Mouse (Mus musculus) fibroblast of lung, adult 2 months (primary cell): ENCODE data around the gene Hist3h2a.
A peak's percentile ranks its signal among the peaks of the same experiment; 100 is the strongest.
"Not testable (repeated sequence)": the region's sequence is repeated elsewhere in the genome, so short reads cannot be mapped to it uniquely, and the experiment has no call there.

Experiments used
- DNase-seq: peaks from one replicate; pipeline ENCODE4 v3.0.0-alpha.2; 2011; ENCODE audit warnings: low read depth

Gene Hist3h2a

DNA sequence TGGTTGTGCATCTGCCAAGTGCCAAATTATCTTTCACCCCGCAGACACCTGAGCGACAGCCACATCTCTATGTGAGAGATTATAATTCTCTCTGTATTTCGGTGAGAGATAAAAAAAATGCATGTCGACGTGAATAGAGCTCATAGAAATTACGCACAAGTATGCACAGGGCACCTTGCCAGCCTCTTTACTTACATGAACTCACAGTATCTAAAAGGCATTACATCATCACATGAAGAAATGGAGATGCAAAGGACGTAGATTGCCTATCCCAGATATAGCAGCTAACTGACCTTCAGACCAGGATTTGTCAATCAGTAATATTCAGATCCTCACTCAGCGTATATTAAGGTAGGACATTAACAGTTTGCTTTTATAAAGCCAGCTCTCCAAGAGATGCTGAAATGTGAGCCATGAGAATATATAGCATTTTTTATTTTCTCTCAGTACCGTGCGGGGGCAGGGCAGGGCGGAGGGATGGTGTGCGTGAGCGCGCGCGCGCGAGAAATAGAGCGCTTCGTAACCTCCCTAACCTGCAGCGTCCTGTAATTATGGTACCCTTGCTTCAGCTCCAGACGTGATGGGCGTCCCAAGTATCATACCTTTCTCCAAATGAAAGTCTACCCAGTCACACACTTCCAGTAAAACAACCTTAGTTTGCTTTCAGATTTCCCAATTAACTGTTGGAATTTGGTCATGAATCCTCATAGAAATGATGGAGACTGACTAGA is 6.5 kb upstream of the Hist3h2a start:
- DNase-seq: no peak

DNA sequence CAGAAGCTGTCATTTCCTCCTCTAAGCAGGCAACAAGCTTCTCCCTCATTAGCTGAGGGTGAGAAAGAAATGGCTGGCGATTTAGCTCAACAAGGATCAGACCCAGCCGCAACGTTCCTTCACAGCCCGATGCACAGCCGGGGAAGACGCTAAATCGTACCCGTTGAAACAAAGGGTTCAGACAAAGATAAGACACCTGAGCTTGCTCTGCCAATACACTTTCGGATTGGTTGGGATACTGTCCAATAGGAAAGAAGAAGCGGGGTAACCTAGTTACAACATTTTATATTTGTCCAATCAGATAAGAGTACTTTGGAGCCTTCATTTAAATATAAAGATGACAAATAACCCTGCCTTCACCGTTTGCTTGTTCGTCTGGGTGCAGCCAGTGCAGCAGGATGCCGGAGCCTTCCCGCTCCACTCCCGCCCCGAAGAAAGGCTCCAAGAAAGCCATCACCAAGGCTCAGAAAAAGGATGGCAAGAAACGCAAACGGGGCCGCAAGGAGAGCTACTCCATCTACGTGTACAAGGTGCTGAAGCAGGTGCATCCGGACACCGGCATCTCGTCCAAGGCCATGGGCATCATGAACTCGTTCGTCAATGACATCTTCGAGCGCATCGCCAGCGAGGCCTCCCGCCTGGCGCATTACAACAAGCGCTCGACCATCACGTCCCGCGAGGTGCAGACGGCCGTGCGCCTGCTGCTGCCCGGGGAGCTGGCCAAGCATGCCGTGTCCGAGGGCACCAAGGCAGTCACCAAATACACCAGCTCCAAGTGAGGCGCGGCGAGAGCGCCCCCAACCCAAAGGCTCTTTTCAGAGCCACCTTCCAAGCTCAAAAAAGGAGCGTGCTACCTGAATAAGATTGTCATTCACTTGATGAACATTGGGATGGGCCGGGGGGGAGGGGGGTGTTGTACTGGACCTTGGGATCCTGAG is 5.7 kb upstream of the Hist3h2a start, which contains the start of gene Hist3h2ba:
Gene Hist3h2ba (plus strand): TSS at position 379 of the 938 bp plus-strand sequence.
- DNase-seq: no peak

DNA sequence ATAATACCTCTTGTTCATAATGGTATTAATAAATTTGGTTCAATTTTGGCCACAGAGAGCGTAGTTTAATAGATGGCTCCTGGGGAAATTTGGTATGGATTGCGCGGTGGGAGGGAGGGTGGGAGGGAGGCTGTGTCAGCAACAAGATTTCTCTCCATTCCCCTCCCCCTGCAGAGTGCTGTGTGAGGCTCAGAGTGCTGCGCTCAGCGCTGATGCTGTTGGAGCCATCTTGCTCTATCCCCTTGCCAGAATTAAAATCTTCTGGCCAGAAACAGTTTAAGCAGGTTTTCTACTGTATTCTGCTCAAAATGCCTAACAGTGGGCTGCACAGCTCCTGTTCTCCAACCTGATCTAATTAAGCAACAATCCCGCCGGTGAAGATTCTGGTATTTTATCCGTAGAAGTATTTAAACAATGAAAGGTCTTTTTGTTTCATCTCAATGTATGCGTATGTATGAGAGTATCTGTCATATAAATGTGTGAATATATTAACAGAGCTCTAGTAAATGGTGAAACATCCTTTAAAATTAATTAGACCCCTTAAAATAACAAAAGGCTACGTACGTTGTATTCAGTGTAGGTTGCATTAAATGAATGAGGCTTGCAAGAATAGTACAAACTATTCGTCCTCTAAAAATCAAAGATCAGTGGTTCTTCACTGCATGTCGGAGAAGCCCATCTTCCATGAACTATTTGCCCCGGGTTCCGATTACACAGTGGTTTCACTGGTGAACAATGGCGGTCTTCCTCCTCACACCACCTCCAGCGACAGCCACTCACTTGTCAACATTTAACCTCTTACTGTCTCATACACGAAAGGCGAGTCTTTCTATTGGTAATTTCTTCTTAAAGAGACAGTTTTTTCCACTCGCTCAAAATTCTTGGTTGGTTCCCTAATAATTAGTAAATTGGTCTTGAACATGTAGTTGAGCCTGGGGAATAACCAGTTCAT is 4.7 kb upstream of the Hist3h2a start:
- no peak for DNase-seq

DNA sequence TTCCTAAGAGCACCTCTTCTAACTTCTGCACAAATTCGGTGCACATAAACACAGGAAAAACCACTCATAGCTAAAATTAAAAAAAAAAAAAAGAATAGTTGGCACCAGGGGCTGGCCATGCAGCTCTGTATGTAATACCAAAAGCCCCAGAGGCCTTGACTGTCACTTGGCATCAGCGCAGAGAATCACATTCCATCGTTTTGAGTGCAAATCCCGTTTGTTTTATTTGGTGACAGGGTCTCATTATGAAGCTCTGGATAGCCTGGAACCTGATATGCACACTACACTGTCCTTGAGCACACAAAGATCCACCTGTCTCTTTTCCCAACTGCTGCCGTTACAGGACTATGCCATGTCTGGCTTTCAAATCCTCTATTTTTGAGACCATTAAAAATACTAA is 3.3 kb upstream of the Hist3h2a start:
- DNase-seq: no peak

DNA sequence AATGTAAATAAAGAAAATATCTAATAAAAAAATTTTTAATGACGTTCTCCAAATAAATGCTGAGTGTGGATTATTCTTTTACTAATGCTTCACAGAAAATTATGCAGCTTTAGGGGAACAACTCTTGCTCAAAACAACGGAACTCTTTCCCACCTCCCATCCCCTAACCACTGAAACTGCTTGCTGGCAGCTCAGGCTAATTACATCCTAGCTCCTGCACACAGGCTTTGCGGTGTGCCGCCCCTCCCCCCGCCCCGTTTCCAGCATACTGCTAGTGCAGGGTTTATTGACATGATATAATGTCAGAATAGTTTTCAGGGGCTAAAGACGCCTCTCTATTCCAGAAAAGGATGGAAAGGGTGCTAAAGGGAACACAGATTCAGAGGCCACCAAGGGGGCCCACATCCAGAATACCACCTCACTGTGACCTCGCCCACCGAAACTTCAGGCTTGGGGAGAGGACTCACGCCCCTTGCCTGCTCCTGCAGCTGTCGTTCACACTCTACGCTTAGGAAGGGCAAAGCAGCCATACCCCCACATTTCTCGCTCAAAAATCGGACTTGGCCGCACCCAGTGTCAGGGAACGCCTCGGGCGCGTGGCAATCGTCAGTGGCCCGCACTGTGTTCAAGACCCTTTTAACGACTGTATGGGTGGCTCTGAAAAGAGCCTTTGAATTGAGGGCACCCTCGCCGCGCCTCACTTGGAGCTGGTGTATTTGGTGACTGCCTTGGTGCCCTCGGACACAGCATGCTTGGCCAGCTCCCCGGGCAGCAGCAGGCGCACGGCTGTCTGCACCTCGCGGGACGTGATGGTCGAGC is 925 bp upstream of the Hist3h2a start:
- DNase-seq: no peak

DNA sequence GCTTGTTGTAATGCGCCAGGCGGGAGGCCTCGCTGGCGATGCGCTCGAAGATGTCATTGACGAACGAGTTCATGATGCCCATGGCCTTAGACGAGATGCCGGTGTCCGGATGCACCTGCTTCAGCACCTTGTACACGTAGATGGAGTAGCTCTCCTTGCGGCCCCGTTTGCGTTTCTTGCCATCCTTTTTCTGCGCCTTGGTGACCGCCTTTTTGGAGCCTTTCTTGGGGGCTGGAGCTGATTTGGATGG is 390 bp upstream of the Hist3h2a start:
- DNase-seq: not testable (repeated sequence)

DNA sequence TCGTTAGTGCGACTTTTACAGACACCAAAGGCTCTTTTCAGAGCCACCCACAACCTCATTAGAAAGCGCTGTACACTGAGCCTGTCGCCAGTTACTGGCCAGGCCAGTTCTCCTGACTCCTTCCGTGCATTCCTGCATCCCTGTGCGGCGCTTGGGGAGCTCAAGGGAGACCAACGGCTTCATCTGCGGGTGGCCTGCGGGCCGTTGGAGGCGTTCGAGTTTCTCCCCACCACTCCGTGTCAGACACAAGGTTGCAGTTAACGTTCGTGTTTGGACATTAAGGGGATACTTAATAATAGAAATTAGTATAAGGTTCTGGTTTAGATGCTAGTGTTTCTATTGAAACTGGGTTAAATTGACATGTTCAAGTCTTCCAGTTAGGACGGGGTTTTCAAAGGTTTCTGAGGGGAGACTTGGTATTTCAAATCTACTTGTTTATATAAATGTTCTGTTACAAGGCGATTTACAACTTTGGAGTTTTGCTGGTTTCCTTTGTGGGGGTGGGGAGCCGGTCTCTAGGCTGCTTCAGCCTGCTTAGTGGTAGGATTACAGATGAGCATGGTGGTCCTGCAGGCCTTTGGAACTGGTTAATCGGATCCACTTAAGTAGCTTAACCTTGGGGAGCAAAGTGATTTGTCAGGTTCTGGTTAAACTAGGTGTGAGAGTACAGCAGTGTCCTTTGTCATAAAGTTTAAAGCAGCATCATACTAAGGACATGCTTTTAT is 820 bp downstream of the Hist3h2a start:
- no peak for DNase-seq

DNA sequence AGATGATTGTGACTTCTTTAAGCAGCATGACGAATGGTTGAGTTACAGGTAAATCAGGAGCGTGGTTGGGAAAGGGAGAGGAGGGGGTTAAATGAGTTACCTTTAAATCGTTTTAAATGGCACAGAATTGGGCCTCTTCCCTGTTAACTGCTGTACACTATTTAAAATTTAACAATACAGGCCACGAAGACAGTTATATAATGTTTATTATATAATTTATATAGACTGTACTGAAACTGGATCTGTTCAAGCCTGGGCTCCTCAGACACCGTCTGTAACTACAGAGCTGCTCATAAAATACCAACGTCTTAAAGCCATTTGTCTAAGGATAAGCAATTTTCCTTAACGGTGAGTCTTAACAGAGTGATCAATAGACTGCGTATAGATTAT is 1.4 kb downstream of the Hist3h2a start:
- DNase-seq: no peak

DNA sequence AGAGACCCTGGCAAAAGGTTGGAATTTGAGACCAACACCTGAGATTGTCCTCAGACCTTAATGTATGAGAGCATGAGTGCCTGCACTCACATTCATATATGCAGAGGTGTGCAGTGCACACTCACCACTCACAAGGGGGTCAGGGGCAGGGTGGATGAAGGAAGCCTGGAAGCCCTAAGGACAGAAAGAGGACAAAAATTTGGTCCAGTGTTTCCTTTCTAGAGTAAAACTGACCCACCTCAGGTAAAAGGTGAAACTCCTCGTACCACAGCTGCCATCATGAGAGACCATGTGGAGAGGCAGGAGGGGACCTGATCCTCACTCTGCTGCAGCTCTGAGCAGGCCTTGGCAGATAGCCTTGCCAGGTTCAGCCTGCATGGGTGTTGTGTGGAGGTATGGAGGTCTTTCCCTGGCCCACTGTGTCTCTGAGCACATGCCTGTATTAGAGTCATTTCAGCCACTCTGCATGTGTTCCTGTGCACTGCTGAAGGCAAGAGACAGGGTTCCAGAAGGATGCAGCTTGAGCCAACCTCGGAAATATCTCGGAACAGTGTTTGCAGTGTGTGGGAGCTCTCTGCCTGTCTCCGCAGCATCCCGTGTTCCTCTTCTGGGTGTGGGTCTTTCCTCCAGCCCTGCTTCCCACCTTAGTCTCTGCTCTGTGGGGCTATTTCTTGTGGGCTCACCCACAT is 2.9 kb downstream of the Hist3h2a start:
- no peak for DNase-seq

DNA sequence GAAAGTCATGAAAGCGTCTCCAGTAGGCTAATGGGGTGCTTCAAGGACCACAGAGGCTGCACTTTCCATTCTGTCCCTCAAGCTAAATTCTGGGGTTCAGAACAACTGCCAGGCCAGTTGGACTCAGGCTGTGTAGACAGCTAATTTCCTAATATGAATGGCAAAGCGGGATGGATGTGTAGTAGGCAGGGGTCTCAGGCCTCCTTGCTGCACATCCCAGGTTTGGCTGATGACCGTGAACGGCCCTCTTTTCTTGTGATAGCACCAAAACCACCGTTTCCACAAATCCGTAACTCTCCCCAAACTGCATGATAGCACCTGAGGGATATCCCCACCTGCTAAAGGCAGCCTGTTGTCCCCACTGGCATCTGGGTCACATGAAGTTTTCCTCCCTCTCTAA is 4.1 kb downstream of the Hist3h2a start:
- no peak for DNase-seq

DNA sequence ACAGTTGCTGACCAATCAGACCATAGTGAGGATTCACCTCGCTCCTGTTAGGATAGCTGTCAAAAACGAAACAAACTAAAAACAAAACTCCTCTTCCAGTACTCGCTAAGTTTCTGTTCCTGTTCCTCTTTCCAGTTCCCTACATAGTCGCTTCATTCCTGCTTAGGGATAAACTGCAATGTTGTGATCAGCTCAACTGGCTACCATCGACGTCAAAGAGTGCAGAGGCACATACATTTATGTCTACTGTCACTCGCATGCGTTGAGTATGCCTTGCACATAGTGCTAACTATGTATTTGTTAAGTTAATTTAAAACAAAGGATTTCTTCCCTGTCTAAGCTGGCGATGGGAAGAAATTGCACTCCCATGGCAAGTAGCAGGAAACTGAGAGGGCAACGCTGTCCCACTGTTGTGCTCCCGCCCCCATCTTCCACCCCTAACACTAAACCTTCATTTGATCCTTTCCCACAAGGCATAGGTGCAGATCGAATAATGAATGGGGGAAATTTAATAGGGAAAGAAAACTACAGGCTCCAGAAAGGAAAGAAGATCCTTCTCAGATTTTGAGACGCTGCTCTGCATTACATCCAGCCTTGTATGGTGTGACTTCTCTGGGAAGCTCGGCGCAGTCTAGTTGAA is 4.8 kb downstream of the Hist3h2a start:
- no peak for DNase-seq

DNA sequence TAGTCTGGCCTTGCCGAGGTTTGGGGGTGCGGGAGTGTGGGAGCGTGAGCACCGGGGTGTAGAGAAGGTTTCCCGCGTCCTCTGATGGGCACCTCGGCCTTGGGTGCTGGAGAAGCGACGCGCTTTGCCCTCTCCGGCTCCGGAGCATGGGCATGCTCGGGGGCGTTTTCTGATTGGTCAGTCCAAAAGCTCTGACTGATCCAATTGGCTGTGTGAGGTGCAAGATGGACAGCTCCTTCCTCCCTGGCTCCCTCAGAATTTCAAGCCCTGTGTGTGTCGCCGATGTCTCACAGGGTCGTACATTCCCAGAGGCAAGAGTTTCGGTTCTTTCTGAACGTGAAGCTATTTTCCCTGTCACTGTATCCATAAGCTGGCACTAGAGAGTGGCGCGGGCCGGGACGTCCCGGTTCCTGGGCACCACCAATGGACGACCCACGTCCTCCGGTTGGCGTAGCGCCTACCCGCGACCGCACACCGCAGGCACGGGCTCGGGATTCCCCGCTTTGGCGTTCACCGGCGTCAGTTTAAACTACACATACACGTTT is 5.5 kb downstream of the Hist3h2a start:
- peak; percentile 71 for DNase-seq

DNA sequence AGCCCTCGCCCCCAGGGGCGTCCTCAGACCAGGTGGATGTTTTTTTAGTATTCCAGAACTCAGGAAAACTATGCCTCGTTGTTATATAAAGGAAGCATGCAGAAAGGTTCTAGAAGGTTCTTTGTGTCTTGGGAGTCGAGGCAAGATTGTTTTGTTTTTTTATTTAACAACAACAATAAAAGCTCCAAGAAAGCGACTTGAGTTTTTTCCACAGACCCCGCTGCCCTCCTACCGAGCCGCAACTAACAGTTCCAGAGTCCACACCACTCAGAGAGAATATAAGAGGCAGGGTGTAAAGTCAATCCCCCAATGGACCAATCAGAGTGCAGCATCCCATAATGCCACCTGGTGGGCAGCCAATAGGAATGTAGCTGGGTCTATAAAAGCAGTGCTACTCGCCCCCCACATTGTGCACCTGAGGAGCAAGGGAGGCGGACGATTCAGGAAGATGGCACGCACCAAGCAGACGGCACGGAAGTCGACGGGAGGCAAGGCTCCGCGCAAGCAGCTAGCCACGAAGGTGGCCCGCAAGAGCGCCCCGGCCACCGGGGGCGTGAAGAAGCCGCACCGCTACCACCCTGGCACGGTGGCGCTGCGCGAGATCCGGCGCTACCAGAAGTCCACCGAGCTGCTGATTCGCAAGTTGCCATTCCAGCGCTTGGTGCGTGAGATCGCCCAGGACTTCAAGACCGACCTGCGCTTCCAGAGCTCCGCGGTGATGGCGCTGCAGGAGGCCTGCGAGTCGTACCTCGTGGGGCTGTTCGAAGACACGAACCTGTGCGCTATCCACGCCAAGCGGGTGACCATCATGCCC is 7.1 kb downstream of the Hist3h2a start:
- DNase-seq: no peak

DNA sequence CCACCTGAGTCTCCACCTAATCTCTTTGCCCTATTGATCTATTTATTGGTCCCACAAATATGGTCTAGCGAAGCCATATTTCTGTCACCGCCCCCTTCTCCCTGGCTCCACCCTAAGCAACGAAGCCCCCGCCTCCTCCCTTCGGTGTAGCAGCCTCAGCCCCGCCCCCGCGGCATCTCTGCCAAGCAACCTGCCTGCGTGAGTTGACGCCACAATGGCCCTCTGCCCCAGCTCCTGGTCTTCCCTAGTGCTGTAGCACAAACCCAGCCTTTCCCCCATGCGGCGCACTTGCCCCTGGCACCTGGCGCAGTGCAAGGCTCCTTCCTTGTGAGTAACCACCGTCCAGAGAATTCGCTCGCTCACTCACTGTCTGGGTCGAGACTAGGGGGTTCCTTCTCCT is 9.1 kb downstream of the Hist3h2a start:
- DNase-seq: no peak

DNA sequence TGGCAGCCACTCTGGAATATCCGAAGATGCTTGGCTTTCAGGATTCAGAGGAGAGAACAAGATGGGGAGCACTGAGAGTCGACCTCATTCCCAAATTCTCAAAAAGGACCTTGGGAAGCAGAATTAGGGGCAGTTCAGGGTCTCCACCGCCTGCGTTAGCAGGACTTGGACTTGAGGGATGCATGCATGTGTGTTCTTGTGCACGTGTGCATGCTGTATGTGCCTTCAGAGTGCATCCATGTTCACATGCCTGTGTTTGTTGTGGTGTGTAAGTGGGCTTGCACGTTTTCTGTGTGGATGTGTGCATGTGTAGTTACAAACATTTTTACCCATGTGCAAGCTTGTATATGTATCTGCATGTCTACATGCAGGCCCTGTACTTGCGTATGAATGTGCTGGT is 9.7 kb downstream of the Hist3h2a start:
- DNase-seq: no peak

DNA sequence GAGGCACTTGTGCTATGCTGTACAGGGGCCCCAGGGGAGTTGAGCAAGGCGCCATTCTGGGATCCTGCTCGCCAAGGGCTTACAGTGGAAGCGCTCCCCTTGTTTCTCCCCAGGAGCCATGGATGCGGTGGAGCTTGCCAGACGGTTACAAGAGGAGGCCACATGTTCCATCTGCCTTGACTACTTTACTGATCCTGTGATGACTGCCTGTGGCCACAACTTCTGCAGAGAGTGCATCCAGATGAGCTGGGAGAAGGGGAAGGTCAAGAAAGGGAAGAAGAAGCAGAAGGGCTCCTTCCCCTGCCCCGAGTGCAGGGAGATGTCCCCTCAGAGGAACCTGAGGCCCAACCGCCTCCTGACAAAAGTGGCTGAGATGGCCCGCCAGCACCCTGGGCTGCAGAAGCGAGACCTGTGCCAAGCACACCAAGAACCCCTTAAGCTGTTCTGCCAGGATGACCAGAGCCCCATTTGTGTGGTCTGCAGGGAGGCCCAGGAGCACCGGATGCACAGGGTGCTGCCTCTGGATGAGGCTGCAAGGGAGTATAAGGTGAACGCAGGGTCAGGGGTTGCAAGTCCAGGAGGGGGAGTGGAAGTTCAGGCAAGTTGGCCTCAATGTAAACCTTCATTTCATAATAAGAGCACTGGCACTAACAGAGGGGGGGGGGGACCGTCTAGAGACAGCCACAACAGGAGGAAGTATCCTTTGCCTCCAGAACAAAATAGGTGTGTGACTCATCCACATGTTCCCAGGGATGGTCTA is 10.7 kb downstream of the Hist3h2a start:
- DNase-seq: no peak

DNA sequence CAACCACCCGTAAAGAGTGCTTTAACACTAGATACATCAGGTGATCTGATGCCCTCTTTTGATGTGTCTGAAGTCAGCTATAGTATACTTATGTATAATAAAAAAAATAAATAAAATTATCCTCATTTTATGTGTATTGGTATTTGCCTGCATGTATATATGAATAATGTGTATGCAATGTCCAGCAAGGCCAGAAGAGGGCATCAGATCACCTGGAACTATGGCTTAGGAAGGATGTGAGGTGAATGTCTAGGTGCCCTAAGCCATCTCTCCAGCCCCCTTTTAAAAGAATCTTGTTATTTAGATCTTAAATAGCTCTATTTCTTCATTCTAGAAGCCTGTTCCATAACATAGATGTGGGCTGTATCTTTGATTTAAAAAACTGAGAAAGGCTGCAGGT is 12.9 kb downstream of the Hist3h2a start:
- DNase-seq: no peak

DNA sequence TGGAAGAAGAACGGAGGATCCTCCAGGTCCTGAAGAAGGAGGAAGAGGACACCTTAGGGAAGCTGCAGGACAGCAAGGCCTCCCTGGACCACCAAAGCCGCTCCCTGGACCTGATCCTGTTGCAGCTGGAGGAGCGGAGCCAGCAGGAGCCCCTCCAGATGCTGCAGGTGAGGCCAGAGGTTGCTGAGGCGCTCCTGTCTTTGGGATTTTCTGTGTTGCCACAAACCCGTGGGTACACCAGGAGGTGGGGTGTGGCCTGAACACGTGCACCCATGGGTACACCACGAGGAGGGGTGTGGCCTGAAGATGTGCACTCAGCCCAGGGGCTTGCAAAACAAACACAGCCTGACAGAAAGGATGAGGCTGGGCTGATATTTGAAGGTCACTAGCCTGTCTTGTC is 14.1 kb downstream of the Hist3h2a start:
- DNase-seq: no peak
